Comparison of ENCODE assay signal across 21 mouse cellular contexts in genomic region chr7:130240191-130240590, GRCm38 (mm10).
DNase-seq lines count a peak whose midpoint lies in the region; ATAC-seq and TF ChIP-seq lines count a peak whose summit lies in the region.
"Had no signal": no experiment of that assay in that cellular context is flagged by ENCODE, and none has a peak within 500 bp of the region (broad histone marks: within the 10 kb centered on the region; RNA-seq: fewer than 3 reads in every experiment).

No protein-coding gene starts in this region.

- H3K9ac ChIP-seq in stomach, postnatal 0 days (ENCODE audit: low read length) = no peak overlapping the region

- H3K36me3 ChIP-seq in kidney, adult 2 months (ENCODE audit: control insufficient read depth, insufficient read depth, low read length) = no peaks in the 10 kb centered on the region
- H3K36me3 ChIP-seq in stomach, postnatal 0 days (ENCODE audit: control insufficient read depth, insufficient read depth, low read length) = peaks cover 3% of the 10 kb centered on the region; the same call in 1 of the 2 replicates
- H3K36me3 ChIP-seq: G1E had no signal

- no peak for TF ChIP-seq EP300 in stomach, postnatal 0 days (optimal IDR thresholded peaks at IDR 0.05)

- H3K9me3 ChIP-seq in stomach, postnatal 0 days (ENCODE audit: control insufficient read depth, low read length) = no peaks in the 10 kb centered on the region

- 0 out of 2 replicates have a peak, but pooled peaks cover 8% of the 10 kb centered on the region for H3K4me1 ChIP-seq in kidney, adult 2 months (ENCODE audit: control insufficient read depth, insufficient read depth, low read length)
- H3K4me1 ChIP-seq in stomach, postnatal 0 days (replicated peaks; ENCODE audit: control insufficient read depth, insufficient read depth) = peaks cover 5% of the 10 kb centered on the region

- DNase-seq in adrenal gland, adult (ENCODE audit: inconsistent age in 2 of 2, low spot score in 1 of 2) = peak; percentile 52 to 76
- DNase-seq in adrenal gland, postnatal 14 days = no peak
- DNase-seq in adrenal gland, adult 2 months = peak; percentile 52
- DNase-seq in adrenal gland, postnatal 25 days = no peak
- no peak for DNase-seq in kidney, adult 2 months
- no peak for DNase-seq in kidney, postnatal 36 days
- DNase-seq in stomach, postnatal 0 days (ENCODE audit: low spot score) = no peak
- DNase-seq: adrenal gland, adult 8-10 months; adrenal gland, postnatal 10 days; B cell, adult 2 months; cerebellum, adult 11 months; cerebellum, adult 11-12 months; cerebellum, adult 18-20 months; cerebellum, adult 2 months; cerebellum, adult 8-10 months; cerebellum, adult 9-10 months had no signal

- H3K27ac ChIP-seq in kidney, adult 2 months (ENCODE audit: insufficient read depth, low read depth, low read length) = 0 out of 2 replicates have a peak overlapping the region, but pooled peaks have one; percentile 47
- 0 out of 2 replicates have a peak overlapping the region, but pooled peaks have one; percentile 40 for H3K27ac ChIP-seq in stomach, postnatal 0 days (replicated peaks)

- ATAC-seq in stomach, postnatal 0 days (ENCODE audit: low FRiP score, low TSS enrichment) = no peak
- ATAC-seq in monocyte, adult 5-6 weeks (replicated peaks; ENCODE audit: insufficient number of reproducible peaks, low FRiP score, low TSS enrichment, poor library complexity, severe bottlenecking) = no peak
- ATAC-seq: activated CD4-positive, CD25-positive, alpha-beta regulatory T cell, adult 4 months; CD4-positive, CD25-positive, alpha-beta regulatory T cell, adult 4 months; Patski had no signal

- WGBS in kidney, adult 2 months = 64% methylated on average over 9 of the region's 9 CpGs
- 77% methylated on average over 9 of the region's 9 CpGs for WGBS in stomach, postnatal 0 days

- H3K4me2 ChIP-seq in stomach, postnatal 0 days (replicated peaks; ENCODE audit: low read depth) = no peak overlapping the region

- H3K27me3 ChIP-seq in kidney, adult 2 months (replicated peaks; ENCODE audit: control insufficient read depth, insufficient read depth, low read length) = no peaks in the 10 kb centered on the region
- no peaks in the 10 kb centered on the region for H3K27me3 ChIP-seq in stomach, postnatal 0 days (ENCODE audit: control insufficient read depth, insufficient read depth, low read length)
- H3K27me3 ChIP-seq: Patski had no signal

- no peak for TF ChIP-seq POLR2A in kidney, adult 2 months (IDR thresholded peaks at IDR 0.05; ENCODE audit: low read depth, low read length)

- no peak for TF ChIP-seq CTCF in kidney, adult 2 months (conservative IDR thresholded peaks at IDR 0.05; ENCODE audit: insufficient read depth, insufficient read length, low read depth, low read length)
- no peak for TF ChIP-seq CTCF in stomach, postnatal 0 days (IDR thresholded peaks at IDR 0.05; ENCODE audit: low read depth)

- no peak overlapping the region for H3K4me3 ChIP-seq in kidney, adult 2 months (ENCODE audit: insufficient read depth, low read depth, low read length)
- no peak overlapping the region for H3K4me3 ChIP-seq in stomach, postnatal 0 days (ENCODE audit: low read depth, low read length)

Comparison
In these comparisons a context has a peak if more than half of its experiments do, and no peak if none do; other contexts are left out.
1. DNase-seq: peak in adrenal gland, adult (2 of 2) and adrenal gland, adult 2 months (single experiment); none in adrenal gland, postnatal 14 days (single experiment), adrenal gland, postnatal 25 days (single experiment), kidney, adult 2 months (single experiment), kidney, postnatal 36 days (0 of 2) and stomach, postnatal 0 days (single experiment).